Mouse (Mus musculus) kidney, adult 2 months (tissue): ENCODE measurements at regions not wholly inside any gene's neighbourhood (a gene's known extent, or its start where the extent isn't known, plus 50 kb on each side); places are given as distances from the start of the nearest gene placed in this dataset.
A peak's percentile ranks its signal among the peaks of the same experiment; 100 is the strongest.

Experiments used
- DNase-seq: peaks from one replicate; pipeline ENCODE4 v3.0.0; 2021
- H3K27ac ChIP-seq: fragments of 200-500 bp; 2 replicates; pipeline ENCODE4 v1.5.1; 2012; ENCODE audit warnings: low read depth, low read length, control low read depth, inconsistent platforms; ENCODE audit not compliant: insufficient read depth
- H3K27me3 ChIP-seq: fragments of 200-500 bp; replicated peaks from 2 replicates; pipeline ENCODE4 v1.6.1; 2012; ENCODE audit warnings: mild to moderate bottlenecking, moderate library complexity, low read length, inconsistent platforms; ENCODE audit not compliant: control insufficient read depth, insufficient read depth
- H3K36me3 ChIP-seq: fragments of 200-500 bp; 2 replicates; pipeline ENCODE4 v1.6.1; 2012; ENCODE audit warnings: mild to moderate bottlenecking, moderate library complexity, low read length, inconsistent platforms; ENCODE audit not compliant: control insufficient read depth, insufficient read depth
- H3K4me1 ChIP-seq: fragments of 200-500 bp; 2 replicates; pipeline ENCODE4 v1.6.1; 2011; ENCODE audit warnings: low read length; ENCODE audit not compliant: control insufficient read depth, insufficient read depth
- H3K4me3 ChIP-seq: fragments of 200-500 bp; 2 replicates; pipeline ENCODE4 v1.5.1; 2011; ENCODE audit warnings: mild to moderate bottlenecking, low read depth, low read length, control low read depth; ENCODE audit not compliant: insufficient read depth
- CTCF ChIP-seq: fragments of 200-500 bp; conservative IDR thresholded peaks from 2 replicates; pipeline ENCODE4 v1.5.1; 2011; ENCODE audit warnings: low read depth, mild to moderate bottlenecking, control low read depth, low read length, moderate library complexity, mixed read lengths; ENCODE audit not compliant: insufficient read depth, insufficient read length
- POLR2A ChIP-seq: fragments of 200-500 bp; IDR thresholded peaks from one replicate; pipeline ENCODE4 v1.6.1; 2011; ENCODE audit warnings: low read depth, low read length, control low read depth
- WGBS: fragments of 180-500 bp; shearing (Covaris S2); methylation state at CpG from one replicate; pipeline ENCODE4 v1.1.7; 2018; 5-methylcytosine and 5-hydroxymethylcytosine counted together

GRCm38 (mm10) chr6:4407748-4408147, 96.9 kb upstream of the Col1a2 start:
- WGBS = 44% methylated on average over 3 of the region's 3 CpGs
- no peak overlapping the region for H3K27ac ChIP-seq
- TF ChIP-seq CTCF = no peak
- TF ChIP-seq POLR2A = no peak
- no peaks in the 10 kb centered on the region for H3K27me3 ChIP-seq
- no peak overlapping the region for H3K4me3 ChIP-seq
- DNase-seq = peak; percentile 37
- H3K36me3 ChIP-seq = no peaks in the 10 kb centered on the region
- no peaks in the 10 kb centered on the region for H3K4me1 ChIP-seq

- no peaks in the 10 kb centered on the region for H3K27me3 ChIP-seq
- 68% methylated on average over 3 of the region's 3 CpGs for WGBS
- H3K36me3 ChIP-seq = no peaks in the 10 kb centered on the region
- no peak overlapping the region for H3K4me3 ChIP-seq
- DNase-seq = no peak
- H3K4me1 ChIP-seq = no peaks in the 10 kb centered on the region
- TF ChIP-seq CTCF (no peak), POLR2A (no peak)
- H3K27ac ChIP-seq = no peak overlapping the region
Measured at GRCm38 (mm10) chr6:4413201-4413600, 91.4 kb upstream of the Col1a2 start.

GRCm38 (mm10) chr6:4414166-4414565, 90.4 kb upstream of the Col1a2 start:
- H3K27me3 ChIP-seq = no peaks in the 10 kb centered on the region
- WGBS = 44% methylated on average over 6 of the region's 6 CpGs
- TF ChIP-seq CTCF (peak; percentile 66), POLR2A (no peak)

GRCm38 (mm10) chr6:4415206-4415605, 89.4 kb upstream of the Col1a2 start:
- Histone ChIP-seq H3K4me3 (no peak overlapping the region), H3K27ac (no peak overlapping the region), H3K27me3 (no peaks in the 10 kb centered on the region), H3K4me1 (no peaks in the 10 kb centered on the region), H3K36me3 (no peaks in the 10 kb centered on the region)
- 31% methylated on average over 7 of the region's 7 CpGs for WGBS
- no peak for DNase-seq
- no peak for TF ChIP-seq POLR2A

More at GRCm38 (mm10) chr6:4414166-4414565, 90.4 kb upstream of the Col1a2 start:
- Histone ChIP-seq H3K4me1 (no peaks in the 10 kb centered on the region), H3K36me3 (no peaks in the 10 kb centered on the region), H3K27ac (no peak overlapping the region), H3K4me3 (no peak overlapping the region)
- peak; percentile 49 for DNase-seq

- Histone ChIP-seq H3K27me3 (no peaks in the 10 kb centered on the region), H3K36me3 (no peaks in the 10 kb centered on the region), H3K4me1 (no peaks in the 10 kb centered on the region), H3K27ac (peak overlapping the region; percentile 23; the same call in 1 of the 2 replicates), H3K4me3 (no peak overlapping the region)
- 31% methylated on average over 6 of the region's 6 CpGs for WGBS
- TF ChIP-seq CTCF = no peak
- TF ChIP-seq POLR2A = no peak
- peak; percentile 45 for DNase-seq
Measured at GRCm38 (mm10) chr6:4417247-4417709, 87.3 kb upstream of the Col1a2 start.

GRCm38 (mm10) chr6:4418376-4418775, 86.2 kb upstream of the Col1a2 start:
- TF ChIP-seq POLR2A (no peak), CTCF (no peak)
- Histone ChIP-seq H3K27me3 (no peaks in the 10 kb centered on the region), H3K27ac (no peak overlapping the region), H3K4me3 (no peak overlapping the region), H3K36me3 (no peaks in the 10 kb centered on the region), H3K4me1 (no peaks in the 10 kb centered on the region)
- no peak for DNase-seq
- 40% methylated on average over 10 of the region's 10 CpGs for WGBS

- H3K36me3 ChIP-seq = no peaks in the 10 kb centered on the region
- no peaks in the 10 kb centered on the region for H3K4me1 ChIP-seq
- no peak for TF ChIP-seq CTCF
- TF ChIP-seq POLR2A = no peak
- no peak overlapping the region; the same call in 1 of the 2 replicates for H3K27ac ChIP-seq
- WGBS = 42% methylated on average over 5 of the region's 5 CpGs
- DNase-seq = peak; percentile 57
- H3K27me3 ChIP-seq = no peaks in the 10 kb centered on the region
- no peak overlapping the region for H3K4me3 ChIP-seq
Measured at GRCm38 (mm10) chr6:4418941-4419351, 85.7 kb upstream of the Col1a2 start.
